Mouse (Mus musculus) testis, adult 2 months (tissue): ENCODE data around the gene Tbc1d10a. TPM values are rescaled to one million over a fixed set of nuclear protein-coding genes. Genes with fewer than 3 reads are reported as not detected.
A peak's percentile ranks its signal among the peaks of the same experiment; 100 is the strongest.

Source experiments
- H3K27ac ChIP-seq: fragments of 200-500 bp; 2 replicates; pipeline ENCODE4 v1.5.1; 2012; ENCODE audit warnings: low read depth, low read length; ENCODE audit not compliant: control insufficient read depth, insufficient read depth
- H3K27me3 ChIP-seq: fragments of 200-500 bp; 2 replicates; pipeline ENCODE4 v1.6.1; 2012; ENCODE audit warnings: mild to moderate bottlenecking, low read length, moderate library complexity; ENCODE audit not compliant: control insufficient read depth, insufficient read depth
- H3K36me3 ChIP-seq: fragments of 200-500 bp; 2 replicates; pipeline ENCODE4 v1.6.1; 2012; ENCODE audit warnings: mild to moderate bottlenecking, low read length; ENCODE audit not compliant: control insufficient read depth, insufficient read depth
- H3K4me1 ChIP-seq: fragments of 200-500 bp; 2 replicates; pipeline ENCODE4 v1.6.1; 2012; ENCODE audit warnings: low read length; ENCODE audit not compliant: control insufficient read depth, insufficient read depth
- H3K4me3 ChIP-seq: fragments of 200-500 bp; 2 replicates; pipeline ENCODE4 v1.5.1; 2012; ENCODE audit warnings: low read depth, mild to moderate bottlenecking, low read length, moderate library complexity, mixed read lengths; ENCODE audit not compliant: control insufficient read depth
- CTCF ChIP-seq: fragments of 200-500 bp; IDR thresholded peaks from 2 replicates; pipeline ENCODE4 v1.5.1; 2012; ENCODE audit warnings: low read depth, mild to moderate bottlenecking, inconsistent platforms, low read length, moderate library complexity; ENCODE audit not compliant: control insufficient read depth, insufficient read depth, insufficient replicate concordance
- POLR2A ChIP-seq: fragments of 200-500 bp; IDR thresholded peaks from 2 replicates; pipeline ENCODE4 v1.6.1; 2012; ENCODE audit warnings: low read depth, mild to moderate bottlenecking, inconsistent platforms, low read length, moderate library complexity; ENCODE audit not compliant: control insufficient read depth
- polyA plus RNA-seq: library from polyadenylated mRNA; depleted of rRNA; stranded (reverse); fragments of >200 nt; gene quantifications from 2 replicates; pipeline ENCODE4 v1.2.3, GENCODE M21; 2012

Gene Tbc1d10a
- polyA plus RNA-seq, 1 experiment = 40.6 TPM

DNA sequence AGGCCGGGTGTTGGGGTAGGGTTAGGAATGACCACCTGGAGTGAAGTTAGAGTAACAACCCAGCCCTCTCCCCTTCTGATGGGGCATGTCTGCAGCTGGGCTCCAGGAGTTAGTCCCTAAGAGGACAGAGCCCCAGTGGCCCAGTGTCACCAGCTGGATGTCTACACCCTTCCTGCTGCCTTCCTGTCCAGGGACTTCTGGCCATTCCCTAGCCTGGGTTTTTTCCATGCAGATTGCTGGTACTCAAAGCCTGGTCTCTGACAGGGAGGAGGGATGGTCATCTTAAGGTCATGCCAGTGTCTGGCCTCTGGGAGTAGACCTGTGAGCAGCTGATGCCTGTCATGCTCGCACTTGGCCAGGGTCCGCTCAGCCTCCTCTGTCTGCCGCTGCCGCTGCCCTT lies 38.5 kb upstream of the Tbc1d10a start:
- no peak overlapping the region for H3K27ac ChIP-seq

DNA sequence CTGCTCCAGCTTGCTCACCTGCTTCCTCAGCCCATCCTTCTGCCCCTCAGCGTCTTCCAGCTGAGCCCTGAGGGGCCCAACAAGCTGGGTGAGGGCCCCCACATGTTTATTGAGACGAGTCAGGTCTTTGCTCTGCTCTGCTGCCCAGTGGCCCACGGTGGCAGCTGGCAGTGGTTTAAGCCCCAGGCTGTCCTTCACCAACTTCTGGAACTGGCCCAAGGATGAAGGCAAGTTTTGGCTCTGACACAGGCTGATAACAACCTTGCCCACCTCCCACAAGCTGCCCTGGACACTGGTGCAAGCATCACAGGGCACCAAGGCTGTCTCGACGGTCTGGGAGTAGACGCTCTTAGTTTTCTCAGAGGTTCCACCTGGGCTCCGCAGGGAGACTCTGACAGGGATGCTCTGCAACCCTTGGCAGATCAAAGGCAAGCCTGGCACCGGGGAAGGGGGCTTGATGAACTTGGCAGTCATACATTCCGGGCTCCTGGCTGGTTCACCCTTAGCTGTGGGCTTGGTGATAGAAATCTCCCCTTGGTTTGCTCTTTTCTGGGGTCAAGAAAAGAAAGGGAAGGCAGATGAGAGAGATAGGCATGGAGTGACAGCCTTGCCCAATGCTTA lies 37.9 kb upstream of the Tbc1d10a start:
- H3K36me3 ChIP-seq = peaks cover 5% of the 10 kb centered on the region
- no peak for TF ChIP-seq CTCF
- no peak overlapping the region for H3K27ac ChIP-seq
- H3K27me3 ChIP-seq = no peaks in the 10 kb centered on the region
- no peak overlapping the region for H3K4me3 ChIP-seq
- no peaks in the 10 kb centered on the region for H3K4me1 ChIP-seq

More for the DNA sequence above, 38.5 kb upstream of the Tbc1d10a start:
- Histone ChIP-seq H3K4me1 (no peaks in the 10 kb centered on the region), H3K4me3 (no peak overlapping the region), H3K27me3 (no peaks in the 10 kb centered on the region), H3K36me3 (peaks cover 5% of the 10 kb centered on the region)
- TF ChIP-seq POLR2A (no peak), CTCF (no peak)

DNA sequence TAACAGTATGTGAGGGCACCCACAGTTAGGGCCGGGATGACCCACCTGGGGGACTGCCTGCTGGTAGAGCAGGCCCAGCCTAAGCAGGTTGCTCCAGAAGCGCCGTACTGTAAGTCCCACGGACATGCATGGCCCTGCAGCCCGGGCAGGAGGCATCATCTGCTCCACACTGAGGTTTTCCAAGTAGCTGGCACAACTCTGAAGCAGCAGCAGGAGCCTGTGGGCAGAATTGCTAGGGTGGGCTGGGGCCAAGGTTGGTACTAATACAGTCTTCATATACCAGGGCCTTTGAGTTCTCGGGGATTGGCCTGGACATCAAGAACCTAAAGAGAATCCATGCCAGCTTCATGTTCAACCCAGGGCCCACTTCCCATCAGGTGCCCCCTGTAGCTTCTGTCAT lies 36.7 kb upstream of the Tbc1d10a start:
- peaks cover 2% of the 10 kb centered on the region; the same call in 1 of the 2 replicates for H3K36me3 ChIP-seq
- H3K4me1 ChIP-seq = no peaks in the 10 kb centered on the region
- no peak overlapping the region for H3K4me3 ChIP-seq
- no peak overlapping the region for H3K27ac ChIP-seq
- no peaks in the 10 kb centered on the region for H3K27me3 ChIP-seq
- TF ChIP-seq POLR2A (no peak), CTCF (no peak)

DNA sequence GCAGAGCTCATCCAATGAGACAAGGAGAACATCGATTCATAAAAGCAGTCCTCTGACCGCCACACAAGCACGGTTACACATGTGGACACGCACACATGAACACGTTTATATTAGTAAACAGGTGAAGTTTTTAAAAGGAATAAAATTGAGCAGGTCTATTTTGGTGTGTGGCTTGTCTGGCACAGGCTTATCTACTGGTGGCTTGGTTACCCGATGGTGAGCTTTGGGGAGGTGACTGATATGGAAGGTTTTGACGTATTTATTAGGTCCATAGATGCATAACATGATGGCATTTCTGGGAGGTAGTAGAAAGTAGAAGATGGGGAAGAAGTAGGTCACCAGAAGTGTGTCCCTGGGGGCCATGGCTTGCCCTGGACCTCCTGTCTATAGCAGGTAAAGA lies 32.9 kb upstream of the Tbc1d10a start:
- H3K4me3 ChIP-seq = no peak overlapping the region
- TF ChIP-seq CTCF (no peak), POLR2A (no peak)
- H3K27ac ChIP-seq = no peak overlapping the region
- no peaks in the 10 kb centered on the region; the same call in 1 of the 2 replicates for H3K36me3 ChIP-seq
- H3K4me1 ChIP-seq = no peaks in the 10 kb centered on the region
- no peaks in the 10 kb centered on the region for H3K27me3 ChIP-seq

DNA sequence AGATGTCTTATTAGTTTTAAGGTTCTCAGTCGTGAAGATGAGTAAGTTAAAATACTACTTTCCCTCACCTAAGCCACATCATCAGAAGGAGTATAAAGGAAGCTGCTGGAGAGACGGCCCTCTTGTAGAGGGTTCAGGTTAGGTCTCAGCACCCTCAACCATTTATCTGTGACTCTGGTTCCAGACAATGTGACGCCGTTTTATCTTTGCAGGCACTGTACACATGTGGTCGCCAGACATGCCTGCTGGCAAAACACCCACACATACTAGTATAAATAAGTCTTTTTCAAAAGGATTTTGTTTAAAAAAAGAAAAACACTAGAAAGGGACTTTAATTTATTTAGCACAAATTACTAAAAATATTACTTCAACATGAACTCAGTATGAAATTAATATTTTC lies 30.9 kb upstream of the Tbc1d10a start:
- no peak for TF ChIP-seq CTCF
- TF ChIP-seq POLR2A = no peak
- Histone ChIP-seq H3K36me3 (no peaks in the 10 kb centered on the region; the same call in 1 of the 2 replicates), H3K27me3 (no peaks in the 10 kb centered on the region), H3K27ac (no peak overlapping the region), H3K4me1 (no peaks in the 10 kb centered on the region; the same call in 1 of the 2 replicates), H3K4me3 (no peak overlapping the region)

DNA sequence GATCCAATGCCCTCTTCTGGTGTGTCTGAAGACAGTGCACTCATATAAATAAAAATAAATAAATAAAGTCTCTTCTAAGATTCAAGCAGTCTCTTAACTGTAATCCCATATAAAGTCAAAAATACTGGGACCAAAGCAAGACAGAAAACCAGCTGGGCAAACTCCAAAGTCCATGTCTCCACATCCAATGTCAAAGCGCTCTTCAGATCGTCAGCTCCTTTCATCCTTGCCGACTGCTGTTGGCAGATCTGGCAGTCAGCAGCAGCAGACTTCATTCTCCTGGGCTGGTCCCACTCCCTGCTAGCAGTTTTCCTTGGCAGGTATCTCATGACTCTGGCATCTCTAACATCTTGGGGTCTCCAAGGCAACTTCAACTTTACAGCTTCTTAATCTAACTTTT lies 27.9 kb upstream of the Tbc1d10a start:
- peaks cover 2% of the 10 kb centered on the region; the same call in 1 of the 2 replicates for H3K4me1 ChIP-seq
- TF ChIP-seq CTCF (no peak), POLR2A (no peak)
- H3K36me3 ChIP-seq = no peaks in the 10 kb centered on the region; the same call in 1 of the 2 replicates
- H3K4me3 ChIP-seq = peak overlapping the region; percentile 96
- H3K27me3 ChIP-seq = no peaks in the 10 kb centered on the region
- no peak overlapping the region for H3K27ac ChIP-seq

DNA sequence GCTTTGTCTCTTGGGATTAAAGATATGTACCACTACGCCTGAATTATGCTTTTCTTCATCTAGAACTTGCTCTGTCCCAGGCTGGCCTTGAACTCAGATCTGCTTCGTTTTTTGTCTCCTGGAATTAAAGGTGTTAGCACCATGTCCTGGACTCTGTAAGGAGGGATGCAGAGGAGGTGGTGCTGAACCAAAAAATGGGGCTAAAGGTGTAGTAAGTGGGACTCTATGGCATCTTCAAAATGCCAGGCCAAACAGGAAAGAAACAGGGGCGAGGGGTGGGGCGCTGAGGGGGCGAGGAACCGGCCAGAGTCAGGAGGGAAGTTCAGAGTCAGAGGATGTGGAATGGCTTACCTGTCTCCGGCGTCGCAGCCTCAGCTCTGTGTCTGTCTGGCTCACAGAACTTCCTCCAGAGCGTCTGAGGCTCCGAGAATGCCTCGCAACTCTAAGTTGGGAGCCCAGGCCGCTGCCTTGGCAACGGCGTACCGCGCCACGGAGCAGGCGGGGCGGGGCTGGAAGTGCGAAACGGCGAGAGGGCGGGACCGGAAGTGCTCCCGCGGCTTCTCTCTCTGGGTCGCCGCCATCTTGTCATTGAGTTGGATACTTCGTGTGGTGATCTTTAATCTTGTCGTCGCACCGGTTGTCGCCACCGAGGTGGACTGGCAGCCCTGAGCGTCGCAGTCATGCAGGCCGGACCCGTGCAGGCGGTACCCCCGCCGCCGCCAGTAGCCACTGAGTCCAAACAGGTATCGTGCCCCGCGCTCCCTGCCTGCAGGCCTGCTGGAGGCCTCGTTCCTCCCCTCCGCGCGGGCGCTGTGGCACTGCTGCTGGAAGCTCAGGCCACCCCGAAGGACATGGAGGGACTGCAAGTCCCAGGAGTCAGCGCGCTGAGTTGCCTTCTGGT lies 26.5 kb upstream of the Tbc1d10a start, which contains the start of the genes Ccdc157 and Sf3a1:
TSS of gene Ccdc157 (minus strand) at position 486 of the 901 bp plus-strand sequence.
TSS of gene Sf3a1 (plus strand) at position 543 of the 901 bp plus-strand sequence.
- Histone ChIP-seq H3K27ac (peak within 1 kb of the TSS; percentile 95), H3K27me3 (no peaks in the 10 kb centered on the region), H3K4me1 (peaks cover 2% of the 10 kb centered on the region; the same call in 1 of the 2 replicates), H3K36me3 (no peaks in the 10 kb centered on the region; the same call in 1 of the 2 replicates), H3K4me3 (peak within 1 kb of the TSS; percentile 96)
- no peak for TF ChIP-seq CTCF
- TF ChIP-seq POLR2A = peak; percentile 91
